Mouse (Mus musculus) adrenal gland, postnatal 36 days (tissue): Measurements from ENCODE around the gene Pam. TPM values are rescaled to one million over a fixed set of nuclear protein-coding genes. Genes with fewer than 3 reads are reported as not detected.

Source experiments
- DNase-seq, 2 experiments: peaks; one replicate each; pipeline ENCODE4 v3.0.0; 2021; ENCODE audit warnings: mixed read lengths in 1 of 2
- total RNA-seq, 2 experiments: library from RNA; stranded (reverse); gene quantifications; 2 replicates each; pipeline ENCODE4 v1.2.3; 2021

The Pam gene
- total RNA-seq, 2 experiments from 2014 or later: 379 to 391 TPM

DNA sequence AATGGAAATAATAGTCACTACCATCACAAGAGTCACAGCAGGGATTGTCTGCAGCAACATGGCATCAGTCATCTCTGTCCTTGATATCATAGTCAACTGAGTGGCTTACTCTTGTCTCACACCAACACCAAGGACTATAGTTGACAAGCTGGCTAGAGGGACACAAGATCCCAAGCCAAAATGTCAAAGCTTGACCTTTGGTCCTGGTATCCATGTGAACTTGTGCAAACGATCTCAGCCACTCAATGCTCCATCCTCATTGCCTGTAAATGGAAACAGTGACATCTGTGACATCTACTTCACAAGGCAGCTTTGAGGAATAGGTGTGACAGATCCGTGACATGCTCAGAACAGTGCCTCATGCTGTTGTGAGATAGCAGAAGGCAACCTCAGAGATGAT, 15.0 kb downstream of the Pam start:
- peak in 1 of 2 experiments; percentile 40 for DNase-seq

GRCm38 (mm10) chr1:98079640-98080039, 15.8 kb downstream of the Pam start:
- no peak for DNase-seq

GRCm38 (mm10) chr1:98078735-98079134, 16.7 kb downstream of the Pam start:
- no peak for DNase-seq

- no peak for DNase-seq
Measured at GRCm38 (mm10) chr1:98073826-98074225, 21.6 kb downstream of the Pam start.

DNA sequence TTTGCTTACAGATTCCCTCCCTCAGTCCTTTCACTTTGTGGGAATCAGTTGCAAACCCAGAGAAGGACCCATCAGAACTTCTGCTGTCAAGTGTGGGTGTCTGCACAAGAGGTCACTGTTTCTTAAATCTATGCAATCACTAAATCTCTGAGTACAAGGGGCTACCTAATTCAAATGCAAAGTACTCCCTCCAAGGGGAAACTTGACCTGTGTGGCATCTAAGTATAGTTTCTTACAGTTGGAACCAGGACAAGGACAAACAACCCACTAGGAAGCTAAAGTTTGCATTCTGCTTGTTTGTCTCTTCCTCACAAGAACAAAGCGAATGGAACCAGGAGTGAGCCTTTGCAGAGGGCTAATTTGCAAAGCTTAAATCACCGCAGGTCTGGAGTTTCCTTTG, 22.3 kb downstream of the Pam start:
- no peak for DNase-seq

- peak; percentile 77 to 79 for DNase-seq
Measured at GRCm38 (mm10) chr1:98072045-98072444, 23.4 kb downstream of the Pam start.

GRCm38 (mm10) chr1:98071436-98071835, 24.0 kb downstream of the Pam start:
- DNase-seq: no peak

DNA sequence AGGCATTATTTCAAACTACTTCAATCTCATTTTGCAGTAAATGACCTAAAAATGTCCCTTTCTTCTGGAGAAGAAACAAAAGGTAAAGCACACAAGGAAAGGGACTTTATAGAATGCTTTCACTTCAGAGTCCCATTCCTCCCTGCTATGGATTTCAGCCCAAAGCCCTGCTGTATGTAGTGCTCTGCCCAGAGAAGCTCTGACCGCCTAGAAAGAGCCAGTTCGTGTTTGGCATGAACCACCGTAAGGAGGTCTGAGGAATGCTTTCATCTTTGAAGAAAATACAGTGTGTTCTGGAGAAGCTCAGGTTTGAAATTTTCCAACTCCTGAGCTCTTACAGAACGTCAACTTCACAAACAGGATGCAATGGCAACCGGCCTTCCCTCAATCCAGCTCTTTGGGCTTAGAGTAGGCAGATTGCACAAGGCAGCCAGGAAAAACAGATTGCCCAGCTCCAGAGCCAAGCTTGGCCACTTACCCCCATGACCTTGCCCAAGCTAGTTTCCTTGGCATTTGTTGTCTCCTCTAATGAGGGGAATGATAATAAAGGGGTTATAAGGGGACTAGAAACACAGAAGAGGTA, 24.6 kb downstream of the Pam start:
- DNase-seq: peak; percentile 50 to 55

GRCm38 (mm10) chr1:98068177-98068576, 27.3 kb downstream of the Pam start:
- no peak for DNase-seq

GRCm38 (mm10) chr1:98062074-98062473, 33.4 kb downstream of the Pam start:
- DNase-seq: no peak

DNA sequence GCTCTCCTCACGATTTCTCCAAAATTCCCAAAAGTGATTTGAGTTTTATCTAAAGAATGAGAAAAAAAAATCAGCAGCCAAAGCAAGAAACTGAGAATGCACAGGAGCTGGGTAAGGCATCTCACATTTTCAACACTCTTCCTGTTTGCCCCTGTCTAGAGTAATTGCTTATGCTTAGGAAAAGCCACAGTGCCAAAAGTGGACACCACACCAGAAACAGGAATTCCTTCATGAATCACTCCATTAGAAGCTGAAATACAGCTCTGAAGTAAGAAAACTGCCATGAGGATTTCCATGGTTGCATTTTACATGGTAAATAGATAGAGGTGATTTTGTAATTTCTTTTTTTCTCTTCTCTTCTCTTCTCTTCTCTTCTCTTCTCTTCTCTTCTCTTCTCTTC, 36.0 kb downstream of the Pam start:
- DNase-seq: no peak

DNA sequence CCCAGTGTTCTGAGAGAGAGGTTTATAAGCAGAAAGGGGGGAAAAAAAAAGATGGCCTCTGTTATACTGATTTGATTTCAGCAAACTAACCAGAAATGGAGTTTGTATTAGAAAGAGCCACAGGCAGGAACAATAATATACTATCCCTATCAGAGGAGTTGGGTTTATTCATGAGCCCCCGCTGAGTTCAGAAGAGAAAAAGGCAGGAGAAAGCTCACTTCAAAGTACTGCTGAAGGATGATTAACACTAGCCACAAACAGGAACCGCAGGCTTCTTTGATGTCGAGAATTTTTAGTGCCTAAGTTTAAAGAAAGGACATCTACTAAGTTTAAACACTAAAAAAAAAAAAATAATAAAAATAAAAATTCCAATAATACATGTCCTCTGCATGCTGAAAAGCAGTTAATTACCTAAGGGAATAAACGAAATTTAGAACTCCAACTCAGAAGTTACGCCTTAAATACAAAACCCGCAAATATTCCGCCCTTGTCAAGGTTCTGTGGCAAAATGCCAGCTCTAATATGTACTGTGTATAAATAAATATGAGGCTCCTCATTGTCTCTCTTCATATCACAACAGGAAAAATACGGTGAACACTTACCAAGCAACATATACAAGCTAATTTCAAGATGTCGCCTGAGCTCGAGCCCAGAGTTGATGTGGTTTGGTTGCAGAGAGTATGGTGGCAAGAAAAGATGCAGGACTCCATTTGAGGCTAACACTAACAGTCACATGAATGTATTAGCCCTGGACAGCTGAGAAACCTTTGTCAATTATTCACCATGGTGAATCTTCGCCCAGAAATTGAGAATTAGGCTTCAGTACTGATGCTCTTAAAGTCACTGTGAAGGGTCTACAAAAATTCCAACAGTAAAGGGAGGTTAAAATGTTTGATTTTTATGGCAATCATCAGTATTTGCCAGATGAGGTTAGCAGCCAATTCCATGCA, 38.2 kb downstream of the Pam start:
- no peak for DNase-seq

DNA sequence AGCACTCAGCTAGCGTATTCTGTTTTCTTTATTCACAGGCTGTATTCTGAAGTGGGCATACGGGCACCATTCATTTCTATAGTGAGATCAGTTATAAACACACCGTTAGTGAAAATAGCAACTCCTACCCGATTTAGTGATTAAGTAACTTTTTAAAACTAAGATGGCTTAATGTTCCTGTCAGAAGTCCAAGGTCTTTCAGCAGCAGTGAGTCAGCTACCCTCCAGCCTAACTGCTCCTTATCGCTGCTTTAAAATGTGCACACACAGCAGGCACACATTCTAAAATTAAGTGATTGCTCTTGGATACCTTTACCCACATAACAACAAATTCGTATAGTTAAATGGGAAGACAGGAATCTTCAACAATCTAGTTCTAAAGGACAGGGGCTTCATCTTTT, 39.2 kb downstream of the Pam start:
- DNase-seq: peak; percentile 51 to 58

- no peak for DNase-seq
Measured at GRCm38 (mm10) chr1:98055591-98055990, 39.9 kb downstream of the Pam start.

DNA sequence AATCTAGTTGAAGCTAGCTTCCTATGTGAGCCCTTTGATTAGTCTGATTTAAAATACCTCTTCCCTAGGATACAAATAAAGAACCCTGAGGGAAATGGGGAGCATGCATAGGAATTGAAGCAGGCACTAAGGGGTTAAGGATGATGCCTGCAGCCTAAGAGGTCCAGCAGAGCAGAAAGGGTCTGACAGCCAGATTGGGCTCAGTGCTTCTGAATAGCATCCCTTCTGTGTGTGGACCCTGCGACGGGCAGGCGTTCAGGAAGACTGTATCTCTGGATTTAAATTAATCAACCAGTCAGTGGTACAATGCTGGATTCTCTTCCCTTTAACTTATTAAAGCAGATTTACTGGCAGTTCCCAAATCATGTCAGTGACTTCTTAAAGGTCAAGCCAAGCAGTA, 41.5 kb downstream of the Pam start:
- no peak for DNase-seq

DNA sequence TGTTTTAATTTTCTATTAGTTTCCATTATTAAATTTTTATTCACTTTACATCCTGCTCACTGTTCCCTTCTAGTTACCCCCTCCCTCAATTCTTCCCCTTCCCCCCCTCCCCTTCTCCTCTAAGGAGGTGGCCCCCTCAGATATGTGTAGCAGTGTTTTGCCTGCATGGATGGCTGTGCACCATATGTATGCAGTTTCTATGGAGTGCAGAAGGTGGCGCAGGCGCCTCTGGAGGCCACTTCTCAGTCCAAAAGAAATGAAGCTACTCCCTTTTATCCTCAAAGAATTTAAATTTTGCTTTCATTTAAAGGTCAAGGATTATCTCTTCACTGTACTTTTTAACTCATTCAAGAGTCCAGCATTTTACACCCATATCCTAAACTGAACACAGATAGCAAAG, 42.0 kb downstream of the Pam start:
- DNase-seq: peak; percentile 46 to 64

DNA sequence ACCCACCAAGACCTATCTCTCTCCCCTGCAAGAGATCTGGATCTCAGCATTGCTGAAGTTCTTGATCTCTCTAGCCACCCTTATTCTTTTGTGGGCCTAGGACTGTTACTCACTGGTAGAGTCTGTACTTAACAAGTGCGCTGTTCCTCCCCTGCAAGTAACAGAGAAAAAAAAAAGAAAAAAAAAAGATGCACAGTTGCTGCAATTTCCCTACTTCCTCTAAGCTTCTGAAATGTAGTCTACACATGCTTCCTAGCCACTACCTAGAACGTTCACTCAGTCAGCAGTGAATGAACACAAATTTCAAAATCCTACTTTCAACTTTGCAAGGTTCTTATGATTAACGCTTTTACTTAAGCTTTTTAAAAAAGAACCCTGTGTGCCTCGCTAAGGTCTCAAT, 42.7 kb downstream of the Pam start:
- DNase-seq: no peak

DNA sequence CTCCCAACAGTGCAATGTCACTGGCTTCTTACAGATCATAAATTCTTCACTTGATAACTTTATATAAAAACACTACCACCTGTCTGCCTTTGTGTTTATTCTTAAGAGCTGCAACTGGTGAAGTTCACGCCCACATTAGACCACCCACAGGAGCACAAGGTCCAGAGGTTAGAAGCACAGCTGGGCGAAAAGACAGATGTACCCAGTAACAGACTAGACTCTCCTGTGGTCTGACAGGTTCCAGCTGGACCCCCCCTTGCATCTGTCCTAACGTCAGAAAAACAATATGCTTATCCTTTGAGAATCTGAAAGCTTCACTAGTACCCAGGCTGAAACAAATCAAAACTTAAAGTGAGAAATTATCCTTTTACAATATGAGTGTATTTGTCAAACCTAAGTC, 44.4 kb downstream of the Pam start:
- DNase-seq: no peak

DNA sequence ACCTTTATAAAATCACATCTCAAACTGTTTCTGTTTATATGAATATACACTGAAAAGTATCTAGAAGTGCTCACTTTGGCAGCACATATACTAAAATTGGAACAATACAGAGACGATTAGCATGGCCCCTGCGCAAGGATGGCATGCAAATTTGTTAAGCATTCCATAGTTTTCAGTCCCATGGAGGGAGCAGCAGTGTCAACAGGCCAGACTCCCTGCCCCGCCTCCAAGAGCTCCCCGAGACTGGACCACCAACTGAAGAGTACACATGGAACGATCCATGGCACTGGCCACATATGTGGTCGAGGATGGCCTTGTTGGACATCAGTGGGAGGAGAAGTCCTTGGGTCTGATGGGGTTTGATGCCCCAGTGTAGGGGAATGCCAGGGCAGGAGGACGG, 45.7 kb downstream of the Pam start:
- DNase-seq: no peak

DNA sequence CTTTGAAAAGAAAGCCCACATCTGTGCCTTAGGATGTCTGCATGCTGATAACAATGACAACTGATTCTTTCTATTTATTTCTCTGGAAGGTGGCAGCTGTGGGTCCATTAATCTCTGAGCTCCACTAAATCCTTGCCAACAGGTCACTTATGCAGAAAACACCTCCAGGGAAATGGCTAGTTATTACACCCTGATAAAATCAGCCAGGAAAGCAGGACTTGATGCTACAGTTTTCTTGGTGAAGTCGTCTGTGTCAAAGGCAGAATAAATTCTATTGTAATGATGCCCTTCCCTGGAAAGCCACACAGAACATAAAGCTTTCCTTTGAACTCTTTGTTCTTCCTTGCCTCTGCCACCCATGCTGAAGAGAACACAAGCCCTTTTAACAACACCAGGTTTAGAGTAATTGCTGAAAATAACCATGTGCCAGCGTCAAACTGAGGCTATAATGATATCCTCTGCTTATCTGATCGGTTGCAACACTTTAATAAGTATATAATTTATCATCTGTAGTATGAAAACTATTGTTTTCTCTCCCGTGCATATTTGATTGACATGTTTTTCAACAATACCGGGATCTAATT, 47.1 kb downstream of the Pam start:
- no peak for DNase-seq

GRCm38 (mm10) chr1:98047284-98048217, 47.9 kb downstream of the Pam start:
- no peak for DNase-seq

GRCm38 (mm10) chr1:98042425-98042824, 53.0 kb downstream of the Pam start:
- DNase-seq: no peak
